Mouse (Mus musculus) lung, embryonic 14.5 days (tissue): ENCODE measurements at regions not wholly inside any gene's neighbourhood (a gene's known extent, or its start where the extent isn't known, plus 50 kb on each side); places are given as distances from the start of the nearest gene placed in this dataset.

ENCODE experiments used
- ATAC-seq: fragments of 200-750 bp; cut with Nextera tagmentation; 2 replicates; pipeline ENCODE4 v1.8.0; 2017; ENCODE audit warnings: mild to moderate bottlenecking, moderate TSS enrichment, moderate library complexity; ENCODE audit not compliant: insufficient read depth
- DNase-seq: peaks from one replicate; pipeline ENCODE4 v3.0.0-alpha.2; 2015
- H3K27ac ChIP-seq: fragments of 300-500 bp; sonication (generic); 2 replicates; pipeline ENCODE4 v1.5.1; 2014; ENCODE audit warnings: low read depth, mild to moderate bottlenecking, moderate library complexity
- H3K27me3 ChIP-seq: fragments of 300-500 bp; sonication (generic); 2 replicates; pipeline ENCODE4 v1.6.1; 2014; ENCODE audit warnings: low read length, control low read depth; ENCODE audit not compliant: insufficient read depth
- H3K36me3 ChIP-seq: fragments of 300-500 bp; sonication (generic); 2 replicates; pipeline ENCODE4 v1.6.1; 2014; ENCODE audit warnings: control low read depth; ENCODE audit not compliant: insufficient read depth
- H3K4me1 ChIP-seq: fragments of 300-500 bp; sonication (generic); 2 replicates; pipeline ENCODE4 v1.6.1; 2014; ENCODE audit warnings: antibody characterized with exemption, control low read depth; ENCODE audit not compliant: insufficient read depth
- H3K4me2 ChIP-seq: fragments of 300-500 bp; sonication (generic); 2 replicates; pipeline ENCODE4 v1.6.1; 2014; ENCODE audit warnings: mild to moderate bottlenecking
- H3K4me3 ChIP-seq: fragments of 300-500 bp; sonication (generic); 2 replicates; pipeline ENCODE4 v1.5.1; 2014; ENCODE audit warnings: low read depth, low read length
- H3K9ac ChIP-seq: fragments of 300-500 bp; sonication (generic); 2 replicates; pipeline ENCODE4 v1.6.1; 2014
- H3K9me3 ChIP-seq: fragments of 300-500 bp; sonication (generic); 2 replicates; pipeline ENCODE4 v1.6.1; 2016; ENCODE audit warnings: low read depth, low read length, control low read depth
- CTCF ChIP-seq: IDR thresholded peaks from 2 replicates; pipeline ENCODE4 v1.5.1; 2016; ENCODE audit warnings: antibody characterized with exemption, low read depth
- WGBS: fragments of 180-500 bp; shearing (Covaris S2); extraction: QIAGEN DNeasy Blood & Tissue Kit; methylation state at CpG from one replicate; pipeline ENCODE4 v1.1.7; 2014; 5-methylcytosine and 5-hydroxymethylcytosine counted together

DNA sequence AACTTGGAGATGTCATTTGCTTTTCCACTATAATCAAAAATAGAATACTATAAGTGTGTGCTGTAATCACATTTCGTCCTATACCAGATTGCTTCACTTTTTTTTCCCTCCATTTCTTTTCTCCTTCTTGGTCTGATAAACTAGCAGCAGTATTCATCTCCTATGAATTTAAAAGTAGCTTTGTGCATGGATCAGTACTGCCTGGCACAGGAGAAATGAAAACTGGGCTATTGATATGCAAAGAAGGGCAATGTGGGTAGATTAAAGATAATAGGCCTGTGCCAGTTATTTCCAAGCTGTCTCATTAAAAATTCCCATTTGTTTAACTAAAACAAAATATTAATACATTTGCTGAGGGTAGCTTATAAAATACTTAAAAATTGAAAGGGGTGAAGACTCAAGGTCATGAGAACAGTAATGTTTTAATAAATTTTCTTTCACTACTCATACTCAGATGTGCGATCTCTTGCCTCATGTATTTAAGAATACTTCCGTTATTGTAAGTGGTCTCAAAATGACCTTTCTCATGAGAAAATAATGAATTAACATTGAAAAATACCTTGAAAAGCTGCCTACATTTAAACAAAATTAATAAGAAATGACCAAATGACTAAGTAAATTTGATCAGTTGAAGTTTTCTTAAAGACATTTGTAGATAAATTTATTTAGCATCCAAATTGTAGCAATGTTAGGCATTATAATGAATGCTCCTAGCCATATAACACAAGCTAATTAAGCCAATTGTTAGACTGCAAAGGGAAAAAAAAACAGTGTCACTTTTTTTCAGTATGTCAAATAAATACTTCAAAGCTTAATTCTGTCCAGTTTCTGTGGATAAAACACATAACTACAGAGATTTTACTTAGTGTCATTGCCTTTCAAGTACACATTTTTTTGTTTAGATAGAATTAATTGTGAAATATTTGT lies 1068.4 kb downstream of the Slitrk1 start:
- 83% methylated on average over 3 of the region's 3 CpGs for WGBS
- no peak for ATAC-seq

GRCm38 (mm10) chr14:107844533-107844932 lies 1069.4 kb downstream of the Slitrk1 start:
- no peak overlapping the region for H3K4me2 ChIP-seq
- WGBS, result 72% methylated on average over 2 of the region's 2 CpGs
- H3K36me3 ChIP-seq, result no peaks in the 10 kb centered on the region
- H3K4me1 ChIP-seq, result no peaks in the 10 kb centered on the region
- no peak for ATAC-seq
- H3K4me3 ChIP-seq, result no peak overlapping the region
- no peaks in the 10 kb centered on the region for H3K27me3 ChIP-seq
- H3K27ac ChIP-seq, result no peak overlapping the region
- no peak for TF ChIP-seq CTCF
- H3K9me3 ChIP-seq, result no peaks in the 10 kb centered on the region
- H3K9ac ChIP-seq, result no peak overlapping the region
- no peak for DNase-seq

More for the DNA sequence above, 1068.4 kb downstream of the Slitrk1 start:
- Histone ChIP-seq H3K4me1 (no peaks in the 10 kb centered on the region), H3K27me3 (no peaks in the 10 kb centered on the region), H3K9me3 (no peaks in the 10 kb centered on the region), H3K27ac (no peak overlapping the region), H3K4me2 (no peak overlapping the region), H3K9ac (no peak overlapping the region), H3K4me3 (no peak overlapping the region), H3K36me3 (no peaks in the 10 kb centered on the region)
- no peak for DNase-seq
- no peak for TF ChIP-seq CTCF

- no peak for TF ChIP-seq CTCF
- Histone ChIP-seq H3K27ac (no peak overlapping the region), H3K9ac (no peak overlapping the region), H3K4me3 (no peak overlapping the region), H3K27me3 (no peaks in the 10 kb centered on the region), H3K36me3 (no peaks in the 10 kb centered on the region), H3K4me1 (no peaks in the 10 kb centered on the region), H3K4me2 (no peak overlapping the region), H3K9me3 (no peaks in the 10 kb centered on the region)
- 100% methylated on average over 1 of the region's 1 CpGs for WGBS
- ATAC-seq, result no peak
- DNase-seq, result no peak
These were observed 1081.0 kb downstream of the Slitrk1 start for GRCm38 (mm10) chr14:107832976-107833375.

- Histone ChIP-seq H3K4me1 (no peaks in the 10 kb centered on the region), H3K9ac (no peak overlapping the region), H3K4me3 (no peak overlapping the region), H3K27ac (no peak overlapping the region), H3K27me3 (no peaks in the 10 kb centered on the region), H3K4me2 (no peak overlapping the region), H3K36me3 (no peaks in the 10 kb centered on the region), H3K9me3 (no peaks in the 10 kb centered on the region)
- no peak for DNase-seq
- no peak for TF ChIP-seq CTCF
- WGBS, result 66% methylated on average over 1 of the region's 1 CpGs
- no peak for ATAC-seq
These were observed 1128.7 kb downstream of the Slitrk1 start for GRCm38 (mm10) chr14:107785242-107785641.
